Mouse (Mus musculus): Measurements from ENCODE around the gene Tcf7l2.

DNA sequence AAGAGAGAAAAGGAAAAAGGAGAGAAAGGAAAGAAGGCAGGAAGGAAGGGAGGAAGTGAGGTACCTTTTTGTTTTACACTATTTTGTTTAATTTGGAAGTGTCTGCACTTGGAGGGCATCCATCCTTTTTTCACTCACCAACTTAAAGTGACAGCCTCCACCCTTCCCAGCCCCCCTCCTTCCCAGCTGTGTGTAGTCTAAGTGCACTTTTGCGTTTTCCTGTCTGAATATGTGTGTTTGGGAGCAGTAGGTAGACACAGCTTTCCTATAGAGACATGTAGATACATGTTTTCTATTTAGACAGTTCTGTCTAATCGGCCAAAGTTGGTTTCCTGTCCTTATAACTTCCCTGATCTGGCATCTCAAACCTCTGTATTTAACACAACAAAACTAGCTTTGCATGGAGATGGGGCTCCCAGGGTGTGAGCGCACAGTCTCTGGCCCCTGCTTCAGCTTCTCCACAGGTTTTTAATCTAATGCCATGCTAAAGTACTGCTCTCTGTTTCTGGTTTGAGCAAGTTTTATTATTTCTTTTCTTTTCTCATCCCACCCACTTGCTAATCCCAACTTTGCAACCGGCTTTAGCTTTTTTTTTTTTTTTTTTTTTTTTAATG is 154.3 kb downstream of the Tcf7l2 start:
- TF ChIP-seq MYOG (IDR thresholded peaks at IDR 0.05; ENCODE audit: control insufficient read depth in 1 of 3, insufficient read depth in 1 of 3, insufficient read length in 2 of 3, low read depth in 2 of 3) = no peak
- TF ChIP-seq POLR2A (IDR thresholded peaks at IDR 0.05; ENCODE audit: insufficient read length, low read depth) = no peak
